8 mouse cellular contexts compared by ENCODE assay signal in genomic region chr19:31361161-31361560, GRCm38 (mm10).
DNase-seq lines count a peak whose midpoint lies in the region; ATAC-seq and TF ChIP-seq lines count a peak whose summit lies in the region.

No protein-coding gene starts in this region.

- no peak overlapping the region for H3K4me3 ChIP-seq in heart, adult 2 months
- H3K4me3 ChIP-seq in heart, embryonic 11.5 days (ENCODE audit: low read depth, low read length), result no peak overlapping the region
- no peak overlapping the region for H3K4me3 ChIP-seq in layer of hippocampus, adult 2 months
- no peak overlapping the region for H3K4me3 ChIP-seq in intestine, embryonic 15.5 days (replicated peaks)

- TF ChIP-seq POLR2A in heart, adult 2 months (IDR thresholded peaks at IDR 0.05; ENCODE audit: insufficient read depth, low read depth, low read length), result no peak

- intact Hi-C loops in heart, adult 2 months (cut with DNase I), result no loop called here

- TF ChIP-seq CTCF in heart, adult 2 months (IDR thresholded peaks at IDR 0.05), result no peak
- no peak for TF ChIP-seq CTCF in layer of hippocampus, adult 2 months (conservative IDR thresholded peaks at IDR 0.05)

- peak; percentile 53 to 60 for DNase-seq in heart, adult 2 months
- DNase-seq in adipocyte (ENCODE audit: low spot score), result peak; percentile 27
- DNase-seq in cerebellum, postnatal 25 days, result peak; percentile 37 to 56
- DNase-seq in layer of hippocampus, adult 2 months (ENCODE audit: low spot score in 2 of 2), result peak; percentile 50 to 60
- DNase-seq in lung, postnatal 4 days, result peak; percentile 45 to 82
- no peak for DNase-seq in liver

- no peak overlapping the region for H3K4me2 ChIP-seq in heart, embryonic 11.5 days
- no peak overlapping the region for H3K4me2 ChIP-seq in intestine, embryonic 15.5 days (replicated peaks)

- H3K27ac ChIP-seq in heart, adult 2 months, result no peak overlapping the region
- no peak overlapping the region for H3K27ac ChIP-seq in heart, embryonic 11.5 days (ENCODE audit: low read depth, low read length)
- 0 out of 2 replicates have a peak overlapping the region, but pooled peaks have one; percentile 37 for H3K27ac ChIP-seq in layer of hippocampus, adult 2 months
- H3K27ac ChIP-seq in intestine, embryonic 15.5 days, result no peak overlapping the region

- no peak for TF ChIP-seq EP300 in heart, adult 2 months (IDR thresholded peaks at IDR 0.05; ENCODE audit: insufficient read depth, low read depth, low read length)

- H3K27me3 ChIP-seq in heart, adult 2 months (ENCODE audit: control insufficient read depth, insufficient read depth, low read length), result no peaks in the 10 kb centered on the region
- H3K27me3 ChIP-seq in heart, embryonic 11.5 days (ENCODE audit: control insufficient read depth, insufficient read depth, low read length), result no peaks in the 10 kb centered on the region
- H3K27me3 ChIP-seq in intestine, embryonic 15.5 days (replicated peaks), result no peaks in the 10 kb centered on the region

- no peak overlapping the region for H3K9ac ChIP-seq in heart, adult 2 months (ENCODE audit: low read depth, low read length)
- no peak overlapping the region for H3K9ac ChIP-seq in heart, embryonic 11.5 days (ENCODE audit: low read depth, low read length)
- H3K9ac ChIP-seq in intestine, embryonic 15.5 days, result no peak overlapping the region

- peaks cover 2% of the 10 kb centered on the region; the same call in 1 of the 2 replicates for H3K4me1 ChIP-seq in heart, adult 2 months (ENCODE audit: control insufficient read depth, insufficient read depth, low read length)
- peaks cover 3% of the 10 kb centered on the region; the same call in 1 of the 2 replicates for H3K4me1 ChIP-seq in heart, embryonic 11.5 days (ENCODE audit: control insufficient read depth, insufficient read depth, low read length)
- H3K4me1 ChIP-seq in intestine, embryonic 15.5 days (replicated peaks), result no peaks in the 10 kb centered on the region

- H3K9me3 ChIP-seq in heart, embryonic 11.5 days (replicated peaks; ENCODE audit: control insufficient read depth, low read length), result no peaks in the 10 kb centered on the region
- H3K9me3 ChIP-seq in intestine, embryonic 15.5 days, result no peaks in the 10 kb centered on the region

- no peaks in the 10 kb centered on the region for H3K79me2 ChIP-seq in heart, adult 2 months (replicated peaks; ENCODE audit: control insufficient read depth, insufficient read depth, low read length)

- ATAC-seq in heart, embryonic 11.5 days (replicated peaks; ENCODE audit: insufficient number of reproducible peaks, low FRiP score, low TSS enrichment), result no peak
- ATAC-seq in intestine, embryonic 15.5 days, result no peak

- 29% methylated on average over 3 of the region's 3 CpGs for WGBS in heart, adult 2 months
- 70% methylated on average over 3 of the region's 3 CpGs for WGBS in heart, embryonic 11.5 days (ENCODE audit: insufficient replicate concordance)
- WGBS in intestine, embryonic 15.5 days, result 52% methylated on average over 3 of the region's 3 CpGs

- 0 out of 2 replicates have a peak, but pooled peaks cover 2% of the 10 kb centered on the region for H3K36me3 ChIP-seq in heart, adult 2 months (ENCODE audit: control insufficient read depth, insufficient read depth, low read length)
- no peaks in the 10 kb centered on the region for H3K36me3 ChIP-seq in heart, embryonic 11.5 days (ENCODE audit: control insufficient read depth, insufficient read depth, low read length)
- H3K36me3 ChIP-seq in intestine, embryonic 15.5 days, result no peaks in the 10 kb centered on the region
